Comparison of ENCODE assay signal across 30 mouse cellular contexts in genomic region chrX:129637016-129637415, GRCm38 (mm10).
"Had no signal": no experiment of that assay in that cellular context is flagged by ENCODE, and none has a peak within 500 bp of the region (broad histone marks: within the 10 kb centered on the region; RNA-seq: fewer than 3 reads in every experiment).

No protein-coding gene starts in this region.

- H3K27ac ChIP-seq: heart, embryonic 10.5 days; heart, embryonic 13.5 days; heart, embryonic 15.5 days; hindbrain, embryonic 10.5 days; hindbrain, embryonic 12.5 days; hindbrain, embryonic 13.5 days; hindbrain, embryonic 14.5 days; hindbrain, embryonic 15.5 days; hindbrain, postnatal 0 days; intestine, embryonic 15.5 days; kidney, embryonic 15.5 days; kidney, postnatal 0 days; layer of hippocampus, adult 2 months; left cerebral cortex, adult 2 months had no signal

- H3K36me3 ChIP-seq: heart, embryonic 10.5 days; heart, embryonic 12.5 days; heart, embryonic 13.5 days; heart, embryonic 15.5 days; hindbrain, embryonic 10.5 days; hindbrain, embryonic 12.5 days; hindbrain, embryonic 13.5 days; hindbrain, embryonic 15.5 days; intestine, embryonic 15.5 days; kidney, embryonic 15.5 days had no signal

- H3K9ac ChIP-seq: heart, embryonic 12.5 days; heart, embryonic 13.5 days; heart, embryonic 15.5 days; hindbrain, embryonic 12.5 days; hindbrain, embryonic 13.5 days; hindbrain, embryonic 14.5 days; hindbrain, embryonic 15.5 days; intestine, embryonic 15.5 days; kidney, embryonic 15.5 days had no signal

- H3K27me3 ChIP-seq: heart, embryonic 12.5 days; heart, embryonic 13.5 days; heart, embryonic 15.5 days; hindbrain, embryonic 12.5 days; hindbrain, embryonic 13.5 days; hindbrain, embryonic 15.5 days; intestine, embryonic 15.5 days; kidney, embryonic 15.5 days had no signal

- H3K9me3 ChIP-seq: heart, embryonic 10.5 days; heart, embryonic 12.5 days; heart, embryonic 13.5 days; heart, embryonic 15.5 days; hindbrain, embryonic 10.5 days; hindbrain, embryonic 12.5 days; hindbrain, embryonic 13.5 days; hindbrain, embryonic 15.5 days; intestine, embryonic 15.5 days; kidney, embryonic 15.5 days had no signal

- H3K4me3 ChIP-seq: heart, embryonic 10.5 days; heart, embryonic 12.5 days; heart, embryonic 13.5 days; heart, embryonic 15.5 days; hindbrain, embryonic 10.5 days; hindbrain, embryonic 12.5 days; hindbrain, embryonic 13.5 days; hindbrain, embryonic 15.5 days; intestine, embryonic 15.5 days; kidney, embryonic 15.5 days; layer of hippocampus, adult 2 months; left cerebral cortex, adult 2 months had no signal

- H3K4me1 ChIP-seq: heart, embryonic 10.5 days; heart, embryonic 12.5 days; heart, embryonic 13.5 days; heart, embryonic 15.5 days; hindbrain, embryonic 10.5 days; hindbrain, embryonic 12.5 days; hindbrain, embryonic 13.5 days; hindbrain, embryonic 15.5 days; intestine, embryonic 15.5 days; kidney, embryonic 15.5 days had no signal

- DNase-seq: heart, postnatal 10 days; heart, postnatal 14 days; heart, postnatal 36 days; heart, postnatal 4 days; kidney, adult 11 months; kidney, adult 2 months; kidney, adult 8-10 months; kidney, adult 9 months; kidney, postnatal 10 days; kidney, postnatal 14 days; kidney, postnatal 25 days; kidney, postnatal 36 days; kidney, postnatal 4 days; layer of hippocampus, adult 9-11 months; layer of hippocampus, postnatal 36 days had no signal
